Mouse (Mus musculus) central nervous system, embryonic 18 days (tissue): Measurements from ENCODE around the gene Gm13693. TPM values are rescaled to one million over a fixed set of nuclear protein-coding genes. Genes with fewer than 3 reads are reported as not detected.

Source experiments
- polyA plus RNA-seq: library from polyadenylated mRNA; depleted of rRNA; stranded (reverse); fragments of >200 nt; gene quantifications from 2 replicates; pipeline ENCODE4 v1.2.3, GENCODE M21; 2012; rRNA removed

Gm13693 gene
- not detected in 2 replicates for polyA plus RNA-seq

DNA sequence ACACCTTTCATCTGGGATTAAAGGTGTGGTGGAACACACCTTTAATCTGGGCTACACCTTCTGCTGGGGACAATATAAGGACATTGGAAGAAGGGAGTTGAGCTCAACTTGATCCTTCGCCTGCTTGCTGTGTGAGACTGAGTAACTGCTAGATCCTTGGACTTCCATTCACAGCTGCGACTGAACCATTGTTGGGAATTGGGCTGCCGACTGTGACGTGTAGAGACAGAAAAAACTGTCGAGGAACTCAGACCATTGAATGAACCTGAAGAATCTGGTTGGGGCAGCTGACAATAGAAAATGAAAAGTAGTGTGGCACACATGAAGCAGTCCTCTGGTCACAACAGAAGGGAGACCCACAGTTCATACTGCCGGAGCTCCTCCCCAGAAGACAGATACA is at the start of gene Gm13693:
TSS of gene Gm13693 (plus strand) at position 301 of the 400 bp plus-strand sequence.

DNA sequence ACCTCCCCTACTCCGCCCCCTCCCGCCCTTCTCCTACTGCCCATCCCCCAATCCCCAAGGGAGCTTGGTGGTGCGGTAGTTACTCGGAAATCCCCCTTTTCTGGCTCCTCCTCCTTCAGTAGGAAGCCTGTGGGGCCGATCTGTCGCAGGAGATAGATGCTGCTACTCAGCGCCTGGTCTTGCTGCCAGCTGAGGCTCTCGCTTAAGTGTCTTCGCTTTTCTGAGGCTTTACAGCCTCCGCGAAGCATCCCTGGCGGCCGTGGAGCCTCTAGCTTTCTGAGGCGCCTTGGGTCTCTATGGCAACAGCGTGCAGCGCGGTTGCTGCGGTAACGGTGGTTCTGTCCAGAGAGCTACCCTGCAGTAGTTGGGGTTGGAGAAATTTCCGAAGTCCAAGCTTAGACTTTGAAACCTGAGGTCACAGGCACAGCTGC is 20.4 kb upstream of the Gm13693 start, which contains the start of gene Zswim2:
TSS of gene Zswim2 (minus strand) at position 298 of the 431 bp plus-strand sequence.

DNA sequence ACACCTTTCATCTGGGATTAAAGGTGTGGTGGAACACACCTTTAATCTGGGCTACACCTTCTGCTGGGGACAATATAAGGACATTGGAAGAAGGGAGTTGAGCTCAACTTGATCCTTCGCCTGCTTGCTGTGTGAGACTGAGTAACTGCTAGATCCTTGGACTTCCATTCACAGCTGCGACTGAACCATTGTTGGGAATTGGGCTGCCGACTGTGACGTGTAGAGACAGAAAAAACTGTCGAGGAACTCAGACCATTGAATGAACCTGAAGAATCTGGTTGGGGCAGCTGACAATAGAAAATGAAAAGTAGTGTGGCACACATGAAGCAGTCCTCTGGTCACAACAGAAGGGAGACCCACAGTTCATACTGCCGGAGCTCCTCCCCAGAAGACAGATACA is 5.9 kb upstream of the Gm13693 start, which contains the start of gene Gm13698:
TSS of gene Gm13698 (plus strand) at position 301 of the 400 bp plus-strand sequence.

DNA sequence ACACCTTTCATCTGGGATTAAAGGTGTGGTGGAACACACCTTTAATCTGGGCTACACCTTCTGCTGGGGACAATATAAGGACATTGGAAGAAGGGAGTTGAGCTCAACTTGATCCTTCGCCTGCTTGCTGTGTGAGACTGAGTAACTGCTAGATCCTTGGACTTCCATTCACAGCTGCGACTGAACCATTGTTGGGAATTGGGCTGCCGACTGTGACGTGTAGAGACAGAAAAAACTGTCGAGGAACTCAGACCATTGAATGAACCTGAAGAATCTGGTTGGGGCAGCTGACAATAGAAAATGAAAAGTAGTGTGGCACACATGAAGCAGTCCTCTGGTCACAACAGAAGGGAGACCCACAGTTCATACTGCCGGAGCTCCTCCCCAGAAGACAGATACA is 5.7 kb downstream of the Gm13693 start, which contains the start of gene Gm13695:
TSS of gene Gm13695 (plus strand) at position 301 of the 400 bp plus-strand sequence.

DNA sequence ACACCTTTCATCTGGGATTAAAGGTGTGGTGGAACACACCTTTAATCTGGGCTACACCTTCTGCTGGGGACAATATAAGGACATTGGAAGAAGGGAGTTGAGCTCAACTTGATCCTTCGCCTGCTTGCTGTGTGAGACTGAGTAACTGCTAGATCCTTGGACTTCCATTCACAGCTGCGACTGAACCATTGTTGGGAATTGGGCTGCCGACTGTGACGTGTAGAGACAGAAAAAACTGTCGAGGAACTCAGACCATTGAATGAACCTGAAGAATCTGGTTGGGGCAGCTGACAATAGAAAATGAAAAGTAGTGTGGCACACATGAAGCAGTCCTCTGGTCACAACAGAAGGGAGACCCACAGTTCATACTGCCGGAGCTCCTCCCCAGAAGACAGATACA is 11.5 kb downstream of the Gm13693 start, which contains the start of gene Gm13696:
TSS of gene Gm13696 (plus strand) at position 301 of the 400 bp plus-strand sequence.

DNA sequence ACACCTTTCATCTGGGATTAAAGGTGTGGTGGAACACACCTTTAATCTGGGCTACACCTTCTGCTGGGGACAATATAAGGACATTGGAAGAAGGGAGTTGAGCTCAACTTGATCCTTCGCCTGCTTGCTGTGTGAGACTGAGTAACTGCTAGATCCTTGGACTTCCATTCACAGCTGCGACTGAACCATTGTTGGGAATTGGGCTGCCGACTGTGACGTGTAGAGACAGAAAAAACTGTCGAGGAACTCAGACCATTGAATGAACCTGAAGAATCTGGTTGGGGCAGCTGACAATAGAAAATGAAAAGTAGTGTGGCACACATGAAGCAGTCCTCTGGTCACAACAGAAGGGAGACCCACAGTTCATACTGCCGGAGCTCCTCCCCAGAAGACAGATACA is 17.3 kb downstream of the Gm13693 start, which contains the start of gene Gm13694:
TSS of gene Gm13694 (plus strand) at position 301 of the 400 bp plus-strand sequence.

DNA sequence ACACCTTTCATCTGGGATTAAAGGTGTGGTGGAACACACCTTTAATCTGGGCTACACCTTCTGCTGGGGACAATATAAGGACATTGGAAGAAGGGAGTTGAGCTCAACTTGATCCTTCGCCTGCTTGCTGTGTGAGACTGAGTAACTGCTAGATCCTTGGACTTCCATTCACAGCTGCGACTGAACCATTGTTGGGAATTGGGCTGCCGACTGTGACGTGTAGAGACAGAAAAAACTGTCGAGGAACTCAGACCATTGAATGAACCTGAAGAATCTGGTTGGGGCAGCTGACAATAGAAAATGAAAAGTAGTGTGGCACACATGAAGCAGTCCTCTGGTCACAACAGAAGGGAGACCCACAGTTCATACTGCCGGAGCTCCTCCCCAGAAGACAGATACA is 23.1 kb downstream of the Gm13693 start, which contains the start of gene Gm13697:
TSS of gene Gm13697 (plus strand) at position 301 of the 400 bp plus-strand sequence.

DNA sequence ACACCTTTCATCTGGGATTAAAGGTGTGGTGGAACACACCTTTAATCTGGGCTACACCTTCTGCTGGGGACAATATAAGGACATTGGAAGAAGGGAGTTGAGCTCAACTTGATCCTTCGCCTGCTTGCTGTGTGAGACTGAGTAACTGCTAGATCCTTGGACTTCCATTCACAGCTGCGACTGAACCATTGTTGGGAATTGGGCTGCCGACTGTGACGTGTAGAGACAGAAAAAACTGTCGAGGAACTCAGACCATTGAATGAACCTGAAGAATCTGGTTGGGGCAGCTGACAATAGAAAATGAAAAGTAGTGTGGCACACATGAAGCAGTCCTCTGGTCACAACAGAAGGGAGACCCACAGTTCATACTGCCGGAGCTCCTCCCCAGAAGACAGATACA is 28.9 kb downstream of the Gm13693 start, which contains the start of gene Gm13691:
TSS of gene Gm13691 (plus strand) at position 301 of the 400 bp plus-strand sequence.

Other genes starting within 250 kb of the Gm13693 start
- gene Itgav, start 237.1 kb upstream of the Gm13693 start, polyA plus RNA-seq, result 15.0 and 16.2 TPM in 2 replicates
- gene Fam171b, start 148.9 kb upstream of the Gm13693 start, polyA plus RNA-seq, result 61.6 and 64.3 TPM in 2 replicates
- 0.03 TPM in 1 of 2 replicates, not detected in the other for gene Zswim2, start 20.3 kb upstream of the Gm13693 start, polyA plus RNA-seq
- gene Gm13698, start 5.8 kb upstream of the Gm13693 start, polyA plus RNA-seq, result not detected in 2 replicates
- gene Gm13695, start 5.8 kb downstream of the Gm13693 start, polyA plus RNA-seq, result not detected in 2 replicates
- gene Gm13696, start 11.6 kb downstream of the Gm13693 start, polyA plus RNA-seq, result not detected in 2 replicates
- gene Gm13694, start 17.4 kb downstream of the Gm13693 start, polyA plus RNA-seq, result not detected in 2 replicates
- not detected in 2 replicates for gene Gm13697, start 23.2 kb downstream of the Gm13693 start, polyA plus RNA-seq
- gene Gm13691, start 29.1 kb downstream of the Gm13693 start, polyA plus RNA-seq, result not detected in 2 replicates